Mouse (Mus musculus): Measurements from ENCODE around the gene Dtx4. TPM values are rescaled to one million over a fixed set of nuclear protein-coding genes. Genes with fewer than 3 reads are reported as not detected.
A peak's percentile ranks its signal among the peaks of the same experiment; 100 is the strongest.
"Not testable (repeated sequence)": the region's sequence is repeated elsewhere in the genome, so short reads cannot be mapped to it uniquely, and the experiment has no call there.

Gene Dtx4
- polyA plus RNA-seq (2012) = 0.01 TPM in 2 replicates

- H3K4me3 ChIP-seq (replicated peaks) = peak within 1 kb of the TSS; percentile 54
- H3K27me3 ChIP-seq (ENCODE audit: control insufficient read depth) = peaks cover 29% of the 10 kb centered on the region
- no peaks in the 10 kb centered on the region for H3K9me3 ChIP-seq (ENCODE audit: control insufficient read depth, low read length)
- H3K36me3 ChIP-seq (ENCODE audit: control insufficient read depth) = no peaks in the 10 kb centered on the region
- TF ChIP-seq GATA1 (IDR thresholded peaks at IDR 0.05; ENCODE audit: low read length) = no peak
- TF ChIP-seq TAL1 (IDR thresholded peaks at IDR 0.05; ENCODE audit: low read length) = no peak
- H3K4me1 ChIP-seq (ENCODE audit: control insufficient read depth) = peaks cover 5% of the 10 kb centered on the region
Observed at GRCm38 (mm10) chr19:12501370-12502347, at the start of gene Dtx4. Gene Dtx4 (minus strand): TSS chr19:12501454.

DNA sequence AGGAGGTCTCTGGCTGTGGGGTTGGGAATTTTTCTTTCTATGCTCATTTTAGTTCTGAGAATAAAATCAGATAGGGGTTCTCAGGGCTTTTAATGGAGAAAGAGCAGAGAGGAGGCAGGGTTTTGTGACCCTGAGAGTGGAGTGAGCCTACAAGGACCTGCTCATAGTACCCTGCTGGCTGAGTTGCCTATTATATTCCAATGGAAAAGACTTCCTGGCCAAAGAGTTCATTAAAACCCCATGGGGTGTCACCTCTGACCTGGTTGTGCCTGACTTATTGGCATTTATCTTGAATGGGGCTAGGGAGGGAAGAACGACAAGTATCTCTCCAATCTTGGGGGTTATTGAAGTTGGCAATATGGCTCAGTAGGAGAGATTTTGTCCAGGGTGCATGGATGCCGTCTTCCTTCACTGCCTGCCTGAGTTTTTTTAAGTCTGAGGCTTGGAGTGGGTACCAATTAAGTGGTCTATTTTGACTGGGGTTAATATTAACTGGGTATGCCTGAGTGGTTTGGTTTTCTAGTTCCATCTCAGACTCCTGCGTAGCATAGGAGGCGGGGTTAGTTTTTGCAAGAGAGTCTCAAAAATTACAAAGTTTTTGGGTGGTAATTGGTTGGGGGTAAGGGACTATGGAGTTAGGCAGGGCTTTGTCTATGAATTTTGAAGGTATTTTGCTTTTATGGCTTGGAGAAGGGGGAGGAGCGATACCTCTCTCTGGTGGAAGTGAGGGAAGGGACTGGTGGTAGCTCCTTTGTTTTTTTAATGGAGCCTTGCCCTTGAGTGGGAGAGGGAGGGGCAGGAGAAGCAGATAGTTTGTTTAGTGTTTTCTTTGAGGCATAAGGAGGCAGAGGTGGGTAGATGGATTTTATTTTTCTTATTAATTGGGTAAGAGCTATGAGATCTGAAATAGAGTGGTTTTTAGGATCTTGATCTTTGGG is 49.0 kb upstream of the Dtx4 start:
- Histone ChIP-seq H3K4me1 (ENCODE audit: control insufficient read depth) (no peaks in the 10 kb centered on the region), H3K36me3 (ENCODE audit: control insufficient read depth) (no peaks in the 10 kb centered on the region), H3K9me3 (ENCODE audit: control insufficient read depth, low read length) (no peaks in the 10 kb centered on the region), H3K4me3 (replicated peaks) (no peak overlapping the region), H3K27me3 (ENCODE audit: control insufficient read depth) (no peaks in the 10 kb centered on the region)
- TF ChIP-seq GATA1 (IDR thresholded peaks at IDR 0.05; ENCODE audit: low read length) = no peak
- TF ChIP-seq TAL1 (IDR thresholded peaks at IDR 0.05; ENCODE audit: low read length) = no peak

- TF ChIP-seq TAL1 (IDR thresholded peaks at IDR 0.05; ENCODE audit: low read length) = no peak
- TF ChIP-seq GATA1 (IDR thresholded peaks at IDR 0.05; ENCODE audit: low read length) = no peak
- no peaks in the 10 kb centered on the region for H3K27me3 ChIP-seq (ENCODE audit: control insufficient read depth)
- no peak overlapping the region for H3K4me3 ChIP-seq (replicated peaks)
- no peaks in the 10 kb centered on the region for H3K9me3 ChIP-seq (ENCODE audit: control insufficient read depth, low read length)
- no peaks in the 10 kb centered on the region for H3K4me1 ChIP-seq (ENCODE audit: control insufficient read depth)
- no peaks in the 10 kb centered on the region for H3K36me3 ChIP-seq (ENCODE audit: control insufficient read depth)
Observed at GRCm38 (mm10) chr19:12549166-12549565, 47.9 kb upstream of the Dtx4 start.

- not testable (repeated sequence) for H3K36me3 ChIP-seq (ENCODE audit: control insufficient read depth); H3K27me3 ChIP-seq (ENCODE audit: control insufficient read depth); H3K9me3 ChIP-seq (ENCODE audit: control insufficient read depth, low read length); H3K4me3 ChIP-seq (replicated peaks); H3K4me1 ChIP-seq (ENCODE audit: control insufficient read depth)
Observed at GRCm38 (mm10) chr19:12545440-12545839, 44.2 kb upstream of the Dtx4 start, which contains the start of gene Fam111a. Gene Fam111a (plus strand): TSS chr19:12545740.

- TF ChIP-seq TAL1 (IDR thresholded peaks at IDR 0.05; ENCODE audit: low read length) = no peak
- no peak for TF ChIP-seq GATA1 (IDR thresholded peaks at IDR 0.05; ENCODE audit: low read length)
- H3K36me3 ChIP-seq (ENCODE audit: control insufficient read depth) = no peaks in the 10 kb centered on the region
- no peaks in the 10 kb centered on the region for H3K4me1 ChIP-seq (ENCODE audit: control insufficient read depth)
- H3K4me3 ChIP-seq (replicated peaks) = no peak overlapping the region
- H3K9me3 ChIP-seq (ENCODE audit: control insufficient read depth, low read length) = 0 out of 2 replicates have a peak, but pooled peaks cover 3% of the 10 kb centered on the region
- no peaks in the 10 kb centered on the region for H3K27me3 ChIP-seq (ENCODE audit: control insufficient read depth)
Observed at GRCm38 (mm10) chr19:12541644-12542043, 40.4 kb upstream of the Dtx4 start.

DNA sequence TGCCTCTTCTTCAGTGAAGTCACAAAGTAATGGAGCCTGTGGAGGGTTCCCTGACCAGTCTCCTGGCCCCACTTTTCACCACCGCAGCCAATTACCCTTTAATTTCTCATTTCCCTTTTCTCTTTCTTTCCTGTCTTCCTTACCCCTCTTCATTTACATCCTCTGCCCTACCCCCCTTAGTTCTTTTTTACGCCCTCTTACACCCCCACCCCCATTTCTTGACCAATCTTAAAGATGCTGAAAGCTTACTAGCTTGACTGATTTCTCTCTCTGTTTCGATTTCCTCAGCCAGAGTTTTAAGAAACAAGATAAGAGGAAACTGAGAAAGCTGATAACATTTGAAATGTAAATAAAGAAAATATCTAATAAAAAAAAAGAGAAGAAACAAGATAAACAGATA is 39.5 kb upstream of the Dtx4 start:
- Histone ChIP-seq H3K9me3 (ENCODE audit: control insufficient read depth, low read length) (0 out of 2 replicates have a peak, but pooled peaks cover 3% of the 10 kb centered on the region), H3K36me3 (ENCODE audit: control insufficient read depth) (no peaks in the 10 kb centered on the region), H3K4me3 (replicated peaks) (no peak overlapping the region), H3K4me1 (ENCODE audit: control insufficient read depth) (no peaks in the 10 kb centered on the region), H3K27me3 (ENCODE audit: control insufficient read depth) (no peaks in the 10 kb centered on the region)
- TF ChIP-seq GATA1 (IDR thresholded peaks at IDR 0.05; ENCODE audit: low read length) = no peak
- TF ChIP-seq TAL1 (IDR thresholded peaks at IDR 0.05; ENCODE audit: low read length) = no peak

DNA sequence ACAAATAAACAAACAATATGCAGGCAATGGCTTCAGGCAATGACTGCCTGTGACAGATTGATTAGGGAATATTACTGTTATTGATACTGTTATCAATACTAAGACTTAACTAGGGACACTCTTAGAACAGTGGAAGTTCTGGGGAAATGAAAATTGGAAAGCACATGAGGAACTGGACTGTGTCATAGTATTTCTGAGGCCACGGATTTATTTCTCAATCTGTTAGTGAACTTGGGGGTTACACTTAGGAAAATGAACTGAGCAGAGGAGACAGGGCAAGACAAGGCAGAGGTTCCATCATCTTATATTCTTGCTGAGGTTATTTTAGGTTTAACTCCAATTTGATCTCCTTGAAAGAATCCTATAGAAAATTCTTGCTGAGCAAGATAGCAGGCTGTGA is 38.7 kb upstream of the Dtx4 start:
- Histone ChIP-seq H3K4me3 (replicated peaks) (no peak overlapping the region), H3K27me3 (ENCODE audit: control insufficient read depth) (no peaks in the 10 kb centered on the region), H3K36me3 (ENCODE audit: control insufficient read depth) (no peaks in the 10 kb centered on the region), H3K4me1 (ENCODE audit: control insufficient read depth) (no peaks in the 10 kb centered on the region), H3K9me3 (ENCODE audit: control insufficient read depth, low read length) (0 out of 2 replicates have a peak, but pooled peaks cover 3% of the 10 kb centered on the region)
- TF ChIP-seq TAL1 (IDR thresholded peaks at IDR 0.05; ENCODE audit: low read length) (no peak), GATA1 (IDR thresholded peaks at IDR 0.05; ENCODE audit: low read length) (no peak)

GRCm38 (mm10) chr19:12537168-12537567 is 35.9 kb upstream of the Dtx4 start:
- H3K4me1 ChIP-seq (ENCODE audit: control insufficient read depth) = no peaks in the 10 kb centered on the region
- no peaks in the 10 kb centered on the region for H3K27me3 ChIP-seq (ENCODE audit: control insufficient read depth)
- H3K9me3 ChIP-seq (ENCODE audit: control insufficient read depth, low read length) = no peaks in the 10 kb centered on the region
- H3K36me3 ChIP-seq (ENCODE audit: control insufficient read depth) = no peaks in the 10 kb centered on the region
- TF ChIP-seq TAL1 (IDR thresholded peaks at IDR 0.05; ENCODE audit: low read length) = no peak
- no peak for TF ChIP-seq GATA1 (IDR thresholded peaks at IDR 0.05; ENCODE audit: low read length)
- H3K4me3 ChIP-seq (replicated peaks) = no peak overlapping the region

DNA sequence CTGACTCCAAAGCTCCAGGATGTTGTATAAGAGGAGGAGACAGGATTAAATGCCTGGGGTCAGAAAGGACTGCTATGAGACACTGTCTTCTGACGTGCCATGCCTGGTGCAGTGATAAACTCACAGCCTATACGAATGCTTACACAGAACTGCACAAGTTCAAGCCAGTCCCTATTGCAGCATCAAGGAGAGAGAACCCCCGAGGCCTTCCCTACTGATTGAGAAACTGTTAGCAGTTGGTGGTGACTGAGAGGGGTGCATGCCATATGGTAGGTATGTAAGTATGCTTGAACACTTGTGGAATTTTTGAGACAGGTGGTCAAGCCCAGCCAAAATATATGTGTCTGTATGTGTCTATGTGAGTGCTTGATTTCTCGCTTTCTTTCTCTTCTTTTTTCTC is 22.1 kb upstream of the Dtx4 start:
- Histone ChIP-seq H3K9me3 (ENCODE audit: control insufficient read depth, low read length) (no peaks in the 10 kb centered on the region), H3K4me1 (ENCODE audit: control insufficient read depth) (no peaks in the 10 kb centered on the region), H3K36me3 (ENCODE audit: control insufficient read depth) (no peaks in the 10 kb centered on the region), H3K4me3 (replicated peaks) (no peak overlapping the region), H3K27me3 (ENCODE audit: control insufficient read depth) (no peaks in the 10 kb centered on the region)
- TF ChIP-seq GATA1 (IDR thresholded peaks at IDR 0.05; ENCODE audit: low read length) (no peak), TAL1 (IDR thresholded peaks at IDR 0.05; ENCODE audit: low read length) (no peak)
